Mouse (Mus musculus) thymus, adult 18-20 months (tissue): ENCODE data around the gene Arfip1.

Experiments
- DNase-seq, 2 experiments: peaks; one replicate each; pipeline ENCODE4 v3.0.0; 2022; ENCODE audit warnings: mixed read lengths in 2 of 2

Arfip1 gene

GRCm38 (mm10) chr3:84447803-84448202 is 134.6 kb downstream of the Arfip1 start:
- no peak for DNase-seq
